Mouse (Mus musculus) layer of hippocampus, adult 9-11 months (tissue): ENCODE results near the gene Npsr1.
A peak's percentile ranks its signal among the peaks of the same experiment; 100 is the strongest.

Experiments used
- DNase-seq: peaks from one replicate; pipeline ENCODE4 v3.0.0; 2022

Npsr1 gene

DNA sequence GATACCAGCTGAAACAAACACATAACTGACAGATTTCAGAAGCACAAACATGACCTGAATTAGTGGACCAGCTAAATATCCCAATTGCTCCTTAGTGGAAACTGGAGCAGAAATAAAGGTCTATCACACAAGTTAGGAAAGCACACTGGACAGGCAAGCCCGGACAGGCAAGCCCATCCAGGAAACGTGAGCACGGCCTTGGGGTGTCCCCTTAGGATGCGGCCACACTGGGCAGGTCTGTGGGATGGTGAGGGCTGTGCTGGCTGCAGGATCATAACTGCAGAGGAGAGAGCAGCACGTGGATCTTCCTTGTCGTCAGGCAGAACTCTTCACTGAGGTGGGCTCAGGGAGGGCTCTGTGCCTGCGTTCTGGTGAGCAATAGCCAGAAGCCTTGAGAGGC lies at the start of gene Npsr1:
TSS of gene Npsr1 (plus strand) at position 301 of the 400 bp plus-strand sequence.
- DNase-seq: no peak

GRCm38 (mm10) chr9:24051538-24051937 lies 46.3 kb upstream of the Npsr1 start:
- DNase-seq: no peak

- no peak for DNase-seq
Observed at GRCm38 (mm10) chr9:24063251-24063650, 34.5 kb upstream of the Npsr1 start.

GRCm38 (mm10) chr9:24071664-24072063 lies 26.1 kb upstream of the Npsr1 start:
- DNase-seq: no peak

- no peak for DNase-seq
Observed at GRCm38 (mm10) chr9:24077596-24077995, 20.2 kb upstream of the Npsr1 start.

GRCm38 (mm10) chr9:24091875-24092274 lies 5.9 kb upstream of the Npsr1 start:
- no peak for DNase-seq

DNA sequence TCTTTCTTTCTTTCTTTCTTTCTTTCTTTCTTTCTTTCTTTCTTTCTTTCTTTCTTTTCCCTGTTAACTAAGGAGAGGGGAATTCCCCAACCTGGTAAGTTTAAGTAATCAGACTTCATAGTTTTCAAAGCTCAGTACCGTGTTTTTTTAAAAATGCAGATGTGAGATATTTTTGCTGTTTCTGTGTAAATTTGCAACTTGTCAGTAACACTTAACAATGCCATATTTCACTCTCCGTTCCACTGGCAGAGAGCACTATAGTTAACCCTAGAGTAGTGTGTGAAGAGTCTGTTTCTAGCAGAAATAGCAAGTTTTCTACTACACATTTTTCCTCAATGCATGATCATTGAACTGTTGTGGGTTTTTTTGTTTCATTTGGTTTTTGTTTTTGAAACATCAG lies 730 bp downstream of the Npsr1 start:
- no peak for DNase-seq

- no peak for DNase-seq
Observed at GRCm38 (mm10) chr9:24099631-24100030, 1.8 kb downstream of the Npsr1 start.

GRCm38 (mm10) chr9:24119423-24119822 lies 21.6 kb downstream of the Npsr1 start:
- peak; percentile 36 for DNase-seq

DNA sequence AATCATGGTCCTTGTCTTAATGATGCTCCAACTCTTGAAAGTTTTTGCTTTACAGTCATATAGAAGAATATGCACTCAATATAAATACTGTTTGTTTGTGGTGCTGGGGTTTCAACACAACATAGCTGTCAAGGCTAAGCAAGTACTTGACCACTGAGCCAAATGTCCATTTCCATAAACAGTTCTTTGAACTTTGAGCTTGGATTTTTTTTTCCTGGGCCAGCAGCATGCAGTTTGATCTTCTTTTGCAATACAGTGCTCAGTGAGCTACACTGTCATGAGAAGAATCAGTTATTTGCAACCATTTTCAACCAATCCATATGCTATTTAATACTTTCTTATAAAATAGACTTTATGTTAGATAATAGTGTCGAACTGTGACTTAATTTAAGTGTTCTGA lies 35.3 kb downstream of the Npsr1 start:
- DNase-seq: no peak

DNA sequence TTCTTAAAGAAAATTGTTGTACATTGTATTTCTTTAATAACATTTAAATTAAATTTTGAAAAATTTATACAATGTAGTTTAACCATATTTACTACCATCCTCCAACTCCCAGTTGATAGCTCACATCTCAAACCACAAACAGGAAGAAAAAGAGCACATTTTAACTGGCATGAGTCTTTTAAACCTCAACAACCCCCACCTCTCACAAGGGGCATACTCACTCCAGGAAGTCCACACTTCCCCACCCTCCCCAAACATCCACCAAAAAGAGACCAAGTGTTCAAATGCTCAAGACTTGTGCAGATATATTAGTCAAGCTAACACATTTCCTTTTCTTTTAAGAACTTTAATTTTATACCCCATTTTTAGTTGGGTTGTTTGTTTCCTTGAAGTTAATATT lies 38.6 kb downstream of the Npsr1 start:
- DNase-seq: no peak

DNA sequence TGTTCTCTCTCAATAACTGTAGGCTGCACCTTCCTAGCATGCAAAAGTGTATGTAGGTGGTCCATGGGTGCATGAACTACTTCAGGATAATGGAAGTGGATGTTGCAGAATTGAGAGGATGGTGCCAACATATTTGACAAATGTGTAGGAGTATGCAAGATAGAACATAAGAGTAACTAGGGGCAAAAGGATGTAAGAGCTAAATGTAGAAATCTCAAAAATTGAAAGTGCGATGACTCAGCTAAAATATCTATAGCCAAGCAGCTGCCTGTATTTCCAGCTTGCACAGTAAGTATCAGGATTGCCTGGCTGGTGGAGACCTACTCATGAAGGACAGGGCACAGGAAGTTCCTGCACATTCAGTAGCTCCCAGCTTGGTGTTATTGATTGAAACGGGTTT lies 46.5 kb downstream of the Npsr1 start:
- no peak for DNase-seq

DNA sequence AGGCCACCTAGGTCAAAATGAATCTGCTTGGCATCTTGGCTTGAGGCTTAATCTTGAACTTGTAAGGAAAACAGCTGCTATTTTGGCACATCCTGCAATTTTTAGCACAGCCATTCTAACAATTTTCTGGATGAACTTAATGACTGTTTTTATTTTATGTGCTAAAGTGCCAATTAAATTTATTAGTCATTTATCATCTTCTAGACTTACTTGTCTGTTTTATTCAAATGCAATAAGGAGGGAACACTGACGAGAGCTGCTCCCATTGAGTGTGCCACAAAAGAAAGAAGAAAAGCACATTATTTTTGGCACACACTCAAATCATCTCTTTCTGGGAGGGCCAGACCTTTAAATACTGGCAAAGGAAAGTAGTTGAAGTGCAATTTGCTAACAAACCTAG lies 59.4 kb downstream of the Npsr1 start:
- DNase-seq: no peak

DNA sequence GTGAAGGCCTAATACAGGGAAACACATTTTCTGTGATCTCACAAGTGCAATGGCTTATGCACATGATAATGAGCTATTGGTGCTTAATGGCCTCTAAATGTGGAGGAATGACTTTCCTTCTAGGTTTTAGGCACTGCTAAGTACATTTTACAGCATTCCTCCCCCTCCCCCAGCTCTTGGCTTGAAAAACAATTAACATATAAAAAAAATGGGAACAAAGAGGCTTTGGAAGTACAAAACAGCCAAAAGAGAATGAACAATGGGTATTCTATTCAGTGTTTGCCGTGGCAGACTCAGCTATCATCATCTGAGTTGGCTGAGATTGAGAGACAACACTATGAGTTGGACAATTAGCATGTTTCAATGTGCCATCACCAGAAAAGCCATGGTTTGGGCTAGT lies 62.6 kb downstream of the Npsr1 start:
- DNase-seq: peak; percentile 51

DNA sequence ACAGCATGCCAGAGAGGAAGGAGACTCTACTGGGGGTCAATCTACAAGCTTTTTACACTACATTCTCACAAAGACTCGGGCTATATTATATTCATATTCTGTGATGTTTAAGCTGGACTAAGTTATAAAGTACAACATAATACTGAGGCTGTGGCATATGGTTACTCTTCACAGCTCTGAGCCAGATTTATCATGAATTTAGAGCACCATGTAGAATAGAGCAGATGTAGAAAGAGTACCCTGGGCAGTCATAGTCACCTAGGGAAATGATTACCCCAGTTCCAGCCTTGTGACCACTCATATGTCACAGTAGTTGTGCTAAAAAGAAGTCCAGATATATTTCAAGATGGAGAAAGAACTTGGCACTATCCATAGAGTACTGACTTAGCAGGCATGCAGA lies 70.7 kb downstream of the Npsr1 start:
- no peak for DNase-seq

DNA sequence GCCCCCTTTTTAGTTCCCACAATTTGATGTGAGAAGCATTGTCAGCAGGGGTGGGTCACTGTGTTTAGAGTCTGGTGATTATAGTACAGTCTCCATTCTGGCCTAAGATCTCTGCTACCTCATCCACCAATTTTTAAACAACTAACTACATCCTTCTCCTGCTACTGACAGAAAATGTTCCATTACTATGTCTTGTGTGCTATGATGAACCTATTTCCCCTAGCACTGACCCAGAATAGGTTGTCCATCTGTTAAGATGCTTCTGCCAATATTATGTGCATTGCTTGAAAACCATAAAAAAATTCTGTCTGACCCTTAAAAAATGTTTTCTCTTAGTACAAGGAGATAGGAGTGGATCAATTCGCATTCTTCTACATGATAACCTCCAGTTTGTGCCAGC lies 72.9 kb downstream of the Npsr1 start:
- DNase-seq: no peak

- no peak for DNase-seq
Observed at GRCm38 (mm10) chr9:24178744-24179143, 80.9 kb downstream of the Npsr1 start.

- no peak for DNase-seq
Observed at GRCm38 (mm10) chr9:24180926-24181325, 83.1 kb downstream of the Npsr1 start.

DNA sequence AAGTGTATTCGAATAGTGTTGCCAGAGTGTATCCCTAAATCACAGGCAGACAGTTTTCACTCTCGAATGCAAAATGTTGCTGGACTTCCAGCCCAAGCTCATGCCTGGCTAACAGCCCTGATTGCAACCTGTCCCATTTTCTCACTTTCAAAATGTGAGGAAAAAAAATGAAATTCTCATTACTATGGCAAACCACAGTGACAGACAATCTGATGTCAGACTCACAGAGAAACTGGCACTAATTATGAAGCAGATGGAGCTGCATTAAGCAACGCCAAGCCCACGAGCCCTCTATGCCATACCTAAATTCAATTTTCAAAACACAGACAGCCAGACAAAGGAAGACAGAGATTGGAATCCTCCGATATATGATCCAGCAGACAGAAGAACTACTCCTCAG lies 88.5 kb downstream of the Npsr1 start:
- DNase-seq: peak; percentile 43

DNA sequence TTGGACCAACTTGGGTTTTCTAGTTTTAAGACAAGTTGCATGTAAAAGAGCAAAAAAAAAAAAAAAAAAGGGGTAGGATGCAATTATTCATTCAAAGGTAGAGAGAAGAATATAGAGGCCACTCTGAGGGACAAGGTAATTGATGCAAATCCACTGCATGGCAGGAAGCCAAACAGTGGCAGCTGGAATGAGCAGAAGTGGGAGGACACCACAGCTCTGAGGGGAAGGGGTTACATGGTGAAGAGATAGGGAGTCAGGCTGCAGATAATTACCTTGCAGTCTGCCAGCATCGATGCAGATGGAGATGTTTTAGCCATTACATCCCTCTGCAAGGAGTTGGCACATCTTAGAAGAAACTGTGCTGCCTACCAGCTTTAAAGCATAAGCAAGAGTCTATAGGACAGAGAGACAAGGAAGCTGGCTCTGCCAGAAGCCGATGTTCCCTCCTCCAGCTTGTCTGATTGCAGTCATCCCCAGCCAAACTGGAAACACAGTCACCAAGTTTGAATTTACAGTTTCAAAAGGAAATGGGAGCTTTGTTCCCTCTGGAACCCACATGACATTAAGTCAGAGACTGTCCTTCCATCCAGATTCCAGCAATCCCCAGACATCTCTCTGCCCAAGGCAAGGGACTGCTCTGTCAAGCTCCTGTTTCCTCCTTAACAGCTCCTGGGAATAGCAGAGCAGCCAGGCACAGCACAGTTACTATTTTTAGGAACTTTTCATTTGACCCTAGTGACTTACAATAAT lies 91.9 kb downstream of the Npsr1 start:
- peak; percentile 38 for DNase-seq

DNA sequence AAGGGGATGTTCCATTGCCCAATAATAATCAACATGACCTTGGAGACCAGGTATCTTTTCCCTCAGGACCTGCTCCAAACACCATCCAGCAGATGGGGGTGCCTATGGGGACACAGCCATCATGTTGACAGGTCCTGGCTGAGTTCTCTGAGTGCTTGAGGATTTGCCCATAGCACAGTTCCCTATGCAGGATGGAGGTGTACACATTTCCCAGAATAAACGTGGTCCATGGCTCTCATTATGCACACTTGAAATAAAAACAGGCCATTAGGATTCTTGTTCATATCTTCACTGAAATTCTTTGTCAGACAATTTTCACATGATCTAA lies 92.4 kb downstream of the Npsr1 start:
- no peak for DNase-seq

GRCm38 (mm10) chr9:24198254-24198653 lies 100.5 kb downstream of the Npsr1 start:
- no peak for DNase-seq

GRCm38 (mm10) chr9:24211636-24212035 lies 113.8 kb downstream of the Npsr1 start:
- peak; percentile 80 for DNase-seq

- no peak for DNase-seq
Observed at GRCm38 (mm10) chr9:24217721-24218120, 119.9 kb downstream of the Npsr1 start.

DNA sequence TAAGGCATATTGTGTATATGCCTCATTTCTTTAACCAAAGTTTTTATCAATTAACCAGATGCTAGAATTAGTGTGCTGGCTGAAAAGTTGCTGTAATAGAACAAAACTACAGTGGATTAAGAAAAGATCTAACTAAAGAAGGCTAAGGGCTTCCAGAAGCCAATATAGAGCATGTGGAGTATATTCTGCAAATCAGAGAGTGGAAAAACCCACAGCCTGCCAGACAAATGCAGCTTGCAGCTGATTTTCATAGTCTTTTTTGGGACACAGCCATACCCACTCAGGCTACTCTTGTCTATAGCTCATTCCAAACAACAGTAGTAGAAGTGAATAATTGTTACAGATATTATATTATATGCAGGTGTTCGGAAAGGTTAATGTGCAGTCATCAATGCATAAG lies 138.7 kb downstream of the Npsr1 start:
- no peak for DNase-seq

DNA sequence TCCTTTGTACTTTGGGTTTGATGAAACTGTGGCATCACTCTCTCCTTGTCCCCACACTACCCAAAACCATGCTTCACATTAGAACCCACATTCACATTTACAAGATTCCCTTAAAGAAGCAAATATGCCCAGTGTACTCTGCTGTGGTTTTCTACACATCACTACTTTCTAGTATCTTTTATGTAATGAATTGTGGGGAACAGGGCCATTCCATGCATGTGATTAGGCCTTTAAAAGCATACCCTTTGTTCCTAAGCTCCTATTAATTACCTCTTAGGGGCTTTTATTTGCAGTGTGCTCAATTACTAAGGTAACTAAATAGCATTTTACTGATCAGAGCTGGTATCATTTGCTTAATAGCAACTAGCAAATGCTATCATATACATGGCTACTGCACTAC lies 149.8 kb downstream of the Npsr1 start:
- no peak for DNase-seq
